ENCODE assay signal across 20 mouse cellular contexts in genomic region chr8:79243422-79243821, GRCm38 (mm10). TPM values are rescaled to one million over a fixed set of nuclear protein-coding genes. Genes with fewer than 3 reads are reported as not detected.
"Had no signal": no experiment of that assay in that cellular context is flagged by ENCODE, and none has a peak within 500 bp of the region (broad histone marks: within the 10 kb centered on the region; RNA-seq: fewer than 3 reads in every experiment).

No protein-coding gene starts in this region.

- H3K27me3 ChIP-seq: limb, embryonic 15.5 days; liver, embryonic 12.5 days; lung, embryonic 15.5 days; megakaryocyte, embryonic 14.5 days; midbrain, embryonic 15.5 days; neural tube, embryonic 13.5 days; stomach, embryonic 15.5 days had no signal

- H3K27ac ChIP-seq: limb, embryonic 15.5 days; liver, embryonic 12.5 days; lung, embryonic 15.5 days; midbrain, embryonic 15.5 days; neural tube, embryonic 13.5 days; stomach, embryonic 15.5 days had no signal

- H3K4me3 ChIP-seq: limb, embryonic 15.5 days; liver, embryonic 12.5 days; lung, embryonic 15.5 days; megakaryocyte, embryonic 14.5 days; midbrain, embryonic 15.5 days; neural tube, embryonic 13.5 days; stomach, embryonic 15.5 days had no signal

- DNase-seq: kidney, adult 2 months; kidney, postnatal 25 days; layer of hippocampus, adult 9-11 months; layer of hippocampus, postnatal 36 days; lung, postnatal 4 days; right cerebral cortex, postnatal 14 days; thymus, postnatal 36 days had no signal

- ATAC-seq: liver, embryonic 12.5 days; midbrain, embryonic 15.5 days had no signal

- H3K9ac ChIP-seq: limb, embryonic 15.5 days; liver, embryonic 12.5 days; lung, embryonic 15.5 days; midbrain, embryonic 15.5 days; neural tube, embryonic 13.5 days; stomach, embryonic 15.5 days had no signal

- H3K4me2 ChIP-seq: limb, embryonic 15.5 days; liver, embryonic 12.5 days; lung, embryonic 15.5 days; midbrain, embryonic 11.5 days; midbrain, embryonic 15.5 days; neural tube, embryonic 13.5 days; stomach, embryonic 15.5 days had no signal

- H3K36me3 ChIP-seq: limb, embryonic 15.5 days; liver, embryonic 12.5 days; lung, embryonic 15.5 days; midbrain, embryonic 15.5 days; neural tube, embryonic 13.5 days; stomach, embryonic 15.5 days had no signal

- H3K4me1 ChIP-seq: limb, embryonic 15.5 days; liver, embryonic 12.5 days; midbrain, embryonic 15.5 days; neural tube, embryonic 13.5 days; stomach, embryonic 15.5 days had no signal

- H3K9me3 ChIP-seq: limb, embryonic 15.5 days; liver, embryonic 12.5 days; lung, embryonic 15.5 days; midbrain, embryonic 15.5 days; neural tube, embryonic 13.5 days; stomach, embryonic 15.5 days had no signal

RNA-seq across cellular contexts. Expression of gene 1700011L22Rik, which starts 4.9 kb away (rescaled TPM):
- polyA plus RNA-seq: kidney, adult 2 months; kidney, embryonic 16.5 days; limb, embryonic 11.5 days; limb, embryonic 15.5 days; liver, embryonic 12.5 days; liver, embryonic 16.5 days; lung, embryonic 15.5 days; midbrain, embryonic 11.5 days; midbrain, embryonic 15.5 days; neural tube, embryonic 13.5 days; spleen, adult 2 months; stomach, embryonic 15.5 days; thymus, postnatal 0 days had no signal
